Mouse (Mus musculus) heart, embryonic 11.5 days (tissue): ENCODE measurements around the gene Kcnj3. TPM values are rescaled to one million over a fixed set of nuclear protein-coding genes. Genes with fewer than 3 reads are reported as not detected.

Experiments used
- ATAC-seq: fragments of 200-750 bp; cut with Nextera tagmentation; replicated peaks from 2 replicates; pipeline ENCODE4 v1.8.0; 2017; ENCODE audit warnings: moderate library complexity; ENCODE audit not compliant: insufficient number of reproducible peaks, low FRiP score, low TSS enrichment
- H3K27ac ChIP-seq: fragments of 300-500 bp; sonication (generic); 2 replicates; pipeline ENCODE4 v1.5.1; 2014; ENCODE audit warnings: mild to moderate bottlenecking, low read depth, low read length
- H3K27me3 ChIP-seq: fragments of 300-500 bp; sonication (generic); 2 replicates; pipeline ENCODE4 v1.6.1; 2014; ENCODE audit warnings: mild to moderate bottlenecking, low read length, mixed read lengths; ENCODE audit not compliant: control insufficient read depth, insufficient read depth
- H3K36me3 ChIP-seq: fragments of 300-500 bp; sonication (generic); 2 replicates; pipeline ENCODE4 v1.6.1; 2014; ENCODE audit warnings: mild to moderate bottlenecking, low read length, moderate library complexity, mixed read lengths; ENCODE audit not compliant: control insufficient read depth, insufficient read depth
- H3K4me1 ChIP-seq: fragments of 300-500 bp; sonication (generic); 2 replicates; pipeline ENCODE4 v1.6.1; 2014; ENCODE audit warnings: low read length; ENCODE audit not compliant: control insufficient read depth, insufficient read depth
- H3K4me2 ChIP-seq: fragments of 300-500 bp; sonication (generic); 2 replicates; pipeline ENCODE4 v1.6.1; 2014; ENCODE audit warnings: mild to moderate bottlenecking, moderate library complexity
- H3K4me3 ChIP-seq: fragments of 300-500 bp; sonication (generic); 2 replicates; pipeline ENCODE4 v1.5.1; 2014; ENCODE audit warnings: low read depth, low read length
- H3K9ac ChIP-seq: fragments of 300-500 bp; sonication (generic); 2 replicates; pipeline ENCODE4 v1.6.1; 2014; ENCODE audit warnings: mild to moderate bottlenecking, low read depth, low read length, moderate library complexity
- H3K9me3 ChIP-seq: fragments of 300-500 bp; sonication (generic); replicated peaks from 2 replicates; pipeline ENCODE4 v1.6.1; 2016; ENCODE audit warnings: low read length; ENCODE audit not compliant: control insufficient read depth
- WGBS: fragments of 180-500 bp; shearing (Covaris S2); extraction: QIAGEN DNeasy Blood & Tissue Kit; methylation state at CpG from one replicate; pipeline ENCODE4 v1.1.7; 2014; ENCODE audit not compliant: insufficient replicate concordance; 5-methylcytosine and 5-hydroxymethylcytosine counted together
- polyA plus RNA-seq: library from polyadenylated mRNA; unstranded; fragments of >200 nt; fragmentation: Nextera tagmentation; extraction: Ambion mirVana; gene quantifications from 2 replicates; pipeline ENCODE4 v1.2.1, GENCODE M21; 2014

The Kcnj3 gene
- polyA plus RNA-seq, 1 experiment from 2014 or later, result 6.4 TPM

- H3K27me3 ChIP-seq, result no peaks in the 10 kb centered on the region; the same call in 1 of the 2 replicates
- H3K4me2 ChIP-seq, result peak overlapping the region; percentile 23
- H3K36me3 ChIP-seq, result no peaks in the 10 kb centered on the region
- H3K4me1 ChIP-seq, result peaks cover 4% of the 10 kb centered on the region
- ATAC-seq, result no peak
- no peak overlapping the region for H3K9ac ChIP-seq
- no peak overlapping the region for H3K27ac ChIP-seq
- H3K4me3 ChIP-seq, result no peak overlapping the region
- no peaks in the 10 kb centered on the region for H3K9me3 ChIP-seq
Observed at GRCm38 (mm10) chr2:55439211-55439610, 3.4 kb downstream of the Kcnj3 start.

- 0 out of 2 replicates have a peak, but pooled peaks have one; percentile 42 for ATAC-seq
- H3K4me2 ChIP-seq, result no peak overlapping the region
- H3K27me3 ChIP-seq, result no peaks in the 10 kb centered on the region
- H3K4me1 ChIP-seq, result no peaks in the 10 kb centered on the region
- H3K36me3 ChIP-seq, result no peaks in the 10 kb centered on the region
- H3K4me3 ChIP-seq, result no peak overlapping the region
- WGBS, result 81% methylated on average over 2 of the region's 2 CpGs
- H3K9me3 ChIP-seq, result no peaks in the 10 kb centered on the region
- H3K9ac ChIP-seq, result no peak overlapping the region
- no peak overlapping the region for H3K27ac ChIP-seq
Observed at GRCm38 (mm10) chr2:55442006-55442405, 6.2 kb downstream of the Kcnj3 start.

GRCm38 (mm10) chr2:55447298-55447697 is 11.5 kb downstream of the Kcnj3 start:
- Histone ChIP-seq H3K4me1 (no peaks in the 10 kb centered on the region), H3K9me3 (no peaks in the 10 kb centered on the region), H3K9ac (no peak overlapping the region), H3K27ac (no peak overlapping the region), H3K4me2 (no peak overlapping the region), H3K36me3 (no peaks in the 10 kb centered on the region), H3K27me3 (no peaks in the 10 kb centered on the region), H3K4me3 (no peak overlapping the region)
- ATAC-seq, result no peak

DNA sequence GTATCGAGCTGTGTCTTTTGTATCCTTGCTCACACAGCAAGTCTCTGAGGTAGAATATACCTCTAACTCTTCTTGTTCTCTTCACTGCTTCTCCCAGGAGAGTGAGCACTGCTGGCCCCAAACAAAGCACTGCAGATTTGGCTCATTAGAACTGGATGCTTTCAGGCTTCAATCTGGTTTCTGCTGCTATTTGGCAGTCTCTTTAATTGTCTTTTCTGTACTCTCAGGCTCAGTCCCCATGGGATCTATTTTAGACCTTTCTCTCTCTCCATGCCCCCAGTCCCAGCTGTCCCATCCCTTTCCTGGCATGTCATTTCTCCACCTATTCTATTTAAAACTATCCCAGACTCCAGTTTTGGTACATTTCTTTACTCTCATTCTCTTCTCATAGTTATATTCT is 15.0 kb downstream of the Kcnj3 start:
- 61% methylated on average over 1 of the region's 1 CpGs for WGBS
- no peak overlapping the region for H3K9ac ChIP-seq
- no peaks in the 10 kb centered on the region for H3K36me3 ChIP-seq
- no peak for ATAC-seq
- H3K4me3 ChIP-seq, result no peak overlapping the region
- no peaks in the 10 kb centered on the region for H3K9me3 ChIP-seq
- no peak overlapping the region for H3K27ac ChIP-seq
- no peaks in the 10 kb centered on the region for H3K27me3 ChIP-seq
- H3K4me2 ChIP-seq, result no peak overlapping the region
- H3K4me1 ChIP-seq, result no peaks in the 10 kb centered on the region

DNA sequence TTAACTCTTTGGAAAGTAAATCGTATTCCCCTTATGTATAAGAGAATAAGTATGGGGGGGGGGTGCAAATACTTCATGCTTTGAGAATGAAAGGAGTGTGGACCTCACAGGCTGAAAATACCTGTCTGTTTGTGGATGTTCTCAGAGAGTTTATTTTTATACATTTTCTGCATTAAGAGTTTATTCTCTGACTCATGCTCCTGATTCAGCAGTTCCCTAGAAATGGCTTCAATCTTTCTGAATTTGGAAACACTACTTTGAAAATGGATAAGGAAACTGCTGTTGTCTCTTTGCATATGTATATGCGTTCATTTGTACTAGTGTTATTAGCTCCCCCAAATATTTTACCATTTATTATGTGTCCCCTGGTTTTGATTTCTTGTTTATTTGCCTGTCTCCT is 23.4 kb downstream of the Kcnj3 start:
- no peaks in the 10 kb centered on the region for H3K27me3 ChIP-seq
- H3K4me1 ChIP-seq, result no peaks in the 10 kb centered on the region
- no peak overlapping the region for H3K4me2 ChIP-seq
- ATAC-seq, result no peak
- WGBS, result 86% methylated on average over 2 of the region's 2 CpGs
- H3K9ac ChIP-seq, result no peak overlapping the region
- no peak overlapping the region for H3K4me3 ChIP-seq
- H3K36me3 ChIP-seq, result no peaks in the 10 kb centered on the region
- H3K9me3 ChIP-seq, result no peaks in the 10 kb centered on the region
- H3K27ac ChIP-seq, result no peak overlapping the region

GRCm38 (mm10) chr2:55469141-55469540 is 33.4 kb downstream of the Kcnj3 start:
- Histone ChIP-seq H3K4me1 (no peaks in the 10 kb centered on the region), H3K4me2 (no peak overlapping the region), H3K9me3 (no peaks in the 10 kb centered on the region), H3K27me3 (no peaks in the 10 kb centered on the region), H3K36me3 (no peaks in the 10 kb centered on the region), H3K4me3 (no peak overlapping the region), H3K27ac (no peak overlapping the region), H3K9ac (no peak overlapping the region)
- ATAC-seq, result no peak
- WGBS, result 72% methylated on average over 2 of the region's 2 CpGs

DNA sequence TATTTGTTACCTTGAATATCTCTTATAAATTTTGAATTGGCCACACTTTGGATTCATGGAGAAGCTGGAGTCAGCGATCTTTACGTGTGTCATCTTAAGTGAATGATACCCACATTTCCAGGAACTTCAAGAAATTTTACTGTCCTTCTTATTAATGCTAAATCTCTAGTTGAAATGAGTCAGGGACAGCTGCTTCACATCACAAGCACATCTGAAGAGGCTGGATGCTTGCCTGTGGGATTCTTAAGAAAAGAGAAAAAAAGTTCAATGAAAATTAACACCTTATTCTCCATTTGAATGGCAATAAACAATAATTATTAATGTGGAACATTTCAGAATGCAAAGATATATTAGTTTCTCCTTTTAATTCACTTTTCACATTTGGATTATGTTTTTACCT is 34.2 kb downstream of the Kcnj3 start:
- no peak for ATAC-seq
- WGBS, result 91% methylated on average over 2 of the region's 2 CpGs

DNA sequence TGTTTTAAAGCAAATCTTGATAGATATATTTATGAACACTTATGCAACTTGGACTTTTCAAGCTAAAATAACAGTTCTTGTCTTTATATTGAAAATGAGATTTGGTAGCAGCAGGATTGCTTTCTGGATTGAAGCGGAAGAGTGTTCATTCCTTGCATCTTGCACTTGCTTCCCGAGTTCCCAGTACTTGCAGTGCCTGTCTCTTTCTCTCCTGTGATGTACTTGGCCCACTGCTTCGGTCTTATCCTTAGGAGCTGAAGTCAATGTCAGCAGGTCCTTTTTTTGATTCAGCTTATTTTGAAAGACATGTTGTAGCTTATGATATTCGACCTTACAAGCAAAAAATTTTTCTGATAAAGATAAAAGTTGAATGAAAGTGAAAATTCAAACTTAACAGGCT is 43.7 kb downstream of the Kcnj3 start:
- no peak overlapping the region for H3K4me2 ChIP-seq
- no peaks in the 10 kb centered on the region for H3K27me3 ChIP-seq
- no peaks in the 10 kb centered on the region for H3K4me1 ChIP-seq
- H3K36me3 ChIP-seq, result no peaks in the 10 kb centered on the region
- H3K9ac ChIP-seq, result no peak overlapping the region
- ATAC-seq, result no peak
- no peak overlapping the region for H3K4me3 ChIP-seq
- H3K27ac ChIP-seq, result no peak overlapping the region
- H3K9me3 ChIP-seq, result no peaks in the 10 kb centered on the region
- 62% methylated on average over 4 of the region's 4 CpGs for WGBS

More for the DNA sequence above, 34.2 kb downstream of the Kcnj3 start:
- H3K4me1 ChIP-seq, result no peaks in the 10 kb centered on the region
- no peak overlapping the region for H3K4me2 ChIP-seq
- H3K9ac ChIP-seq, result no peak overlapping the region
- no peaks in the 10 kb centered on the region for H3K27me3 ChIP-seq
- no peaks in the 10 kb centered on the region for H3K9me3 ChIP-seq
- H3K36me3 ChIP-seq, result no peaks in the 10 kb centered on the region
- no peak overlapping the region for H3K27ac ChIP-seq
- no peak overlapping the region for H3K4me3 ChIP-seq

- ATAC-seq, result no peak
- Histone ChIP-seq H3K4me3 (no peak overlapping the region), H3K4me2 (peak overlapping the region; percentile 27; the same call in 1 of the 2 replicates), H3K9ac (no peak overlapping the region), H3K36me3 (no peaks in the 10 kb centered on the region), H3K4me1 (no peaks in the 10 kb centered on the region), H3K27ac (no peak overlapping the region), H3K27me3 (no peaks in the 10 kb centered on the region), H3K9me3 (no peaks in the 10 kb centered on the region)
- 57% methylated on average over 4 of the region's 4 CpGs for WGBS
Observed at GRCm38 (mm10) chr2:55479933-55480601, 44.3 kb downstream of the Kcnj3 start.
